ENCODE assay signal across 18 mouse cellular contexts in the genomic region with DNA sequence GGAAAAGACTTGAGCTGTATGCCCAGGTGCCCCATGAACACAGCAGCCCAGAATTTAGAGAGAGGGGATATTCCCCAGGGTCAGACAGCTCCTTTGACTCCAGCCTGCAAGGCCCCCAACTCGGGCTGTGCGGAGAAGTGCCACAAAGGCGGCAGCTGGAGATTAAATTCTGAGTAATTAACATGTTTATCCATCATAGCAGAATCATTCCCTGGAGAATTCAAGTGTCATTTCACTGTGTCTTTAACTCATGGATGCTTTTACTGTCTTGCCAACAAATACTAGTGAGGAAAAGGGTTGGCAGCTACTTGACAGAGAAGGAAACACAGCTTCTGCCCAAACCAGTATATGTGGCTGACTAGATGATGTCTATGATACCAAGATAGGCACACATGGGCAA.
DNase-seq lines count a peak whose midpoint lies in the region; ATAC-seq and TF ChIP-seq lines count a peak whose summit lies in the region.
"Had no signal": no experiment of that assay in that cellular context is flagged by ENCODE, and none has a peak within 500 bp of the region (broad histone marks: within the 10 kb centered on the region; RNA-seq: fewer than 3 reads in every experiment).

No protein-coding gene starts in this region.

- no peak for TF ChIP-seq CTCF in forebrain, postnatal 0 days (IDR thresholded peaks at IDR 0.05; ENCODE audit: low read depth)
- no peak for TF ChIP-seq CTCF in left cerebral cortex, adult 2 months (IDR thresholded peaks at IDR 0.05)
- no peak for TF ChIP-seq CTCF in midbrain, postnatal 0 days (IDR thresholded peaks at IDR 0.05)

- ATAC-seq in forebrain, postnatal 0 days: peak; percentile 27; the same call in 1 of the 2 replicates
- ATAC-seq in forebrain, embryonic 12.5 days (ENCODE audit: low FRiP score): no peak
- ATAC-seq in midbrain, postnatal 0 days (ENCODE audit: low FRiP score): no peak
- ATAC-seq in midbrain, embryonic 15.5 days (replicated peaks): no peak
- ATAC-seq: intestine, embryonic 15.5 days had no signal

- H3K9ac ChIP-seq in forebrain, postnatal 0 days: no peak overlapping the region
- no peak overlapping the region for H3K9ac ChIP-seq in forebrain, embryonic 12.5 days
- no peak overlapping the region for H3K9ac ChIP-seq in midbrain, postnatal 0 days (replicated peaks; ENCODE audit: low read length, poor library complexity, severe bottlenecking)
- no peak overlapping the region for H3K9ac ChIP-seq in midbrain, embryonic 15.5 days
- H3K9ac ChIP-seq: embryonic facial prominence, embryonic 13.5 days; heart, embryonic 12.5 days; intestine, embryonic 15.5 days had no signal

- intact Hi-C loops in left cerebral cortex, adult 2 months (cut with DNase I): loop anchor here (2.0 kb wide), 1 partner anchor 66 kb away; no protein-coding TSS in a partner anchor
- intact Hi-C loops in left cerebral cortex, postnatal 36 days (cut with DNase I): no loop called here

- no peak overlapping the region for H3K27ac ChIP-seq in forebrain, postnatal 0 days (ENCODE audit: low read depth, low read length)
- H3K27ac ChIP-seq in forebrain, embryonic 12.5 days: no peak overlapping the region
- H3K27ac ChIP-seq in left cerebral cortex, adult 2 months: peak overlapping the region; percentile 74
- no peak overlapping the region for H3K27ac ChIP-seq in midbrain, postnatal 0 days (ENCODE audit: low read depth, low read length)
- no peak overlapping the region for H3K27ac ChIP-seq in midbrain, embryonic 15.5 days
- H3K27ac ChIP-seq: embryonic facial prominence, embryonic 13.5 days; hindbrain, embryonic 10.5 days; intestine, embryonic 15.5 days had no signal

- H3K27me3 ChIP-seq in forebrain, postnatal 0 days (ENCODE audit: insufficient read depth, low read length): no peaks in the 10 kb centered on the region
- H3K27me3 ChIP-seq in forebrain, embryonic 12.5 days: peaks cover 3% of the 10 kb centered on the region; the same call in 1 of the 2 replicates
- no peaks in the 10 kb centered on the region for H3K27me3 ChIP-seq in midbrain, postnatal 0 days (ENCODE audit: insufficient read depth, low read length)
- no peaks in the 10 kb centered on the region for H3K27me3 ChIP-seq in midbrain, embryonic 15.5 days (replicated peaks)
- H3K27me3 ChIP-seq: embryonic facial prominence, embryonic 13.5 days; intestine, embryonic 15.5 days had no signal

- WGBS in forebrain, postnatal 0 days: 54% methylated on average over 3 of the region's 3 CpGs
- 60% methylated on average over 3 of the region's 3 CpGs for WGBS in forebrain, embryonic 12.5 days
- WGBS in midbrain, postnatal 0 days: 33% methylated on average over 3 of the region's 3 CpGs
- 48% methylated on average over 3 of the region's 3 CpGs for WGBS in midbrain, embryonic 15.5 days

- H3K4me1 ChIP-seq in forebrain, postnatal 0 days (ENCODE audit: insufficient read depth): peaks cover 5% of the 10 kb centered on the region; the same call in 1 of the 2 replicates
- peaks cover 8% of the 10 kb centered on the region for H3K4me1 ChIP-seq in forebrain, embryonic 12.5 days
- no peaks in the 10 kb centered on the region for H3K4me1 ChIP-seq in midbrain, postnatal 0 days (ENCODE audit: insufficient read depth, low read length)
- H3K4me1 ChIP-seq in midbrain, embryonic 15.5 days: 0 out of 2 replicates have a peak, but pooled peaks cover 2% of the 10 kb centered on the region
- H3K4me1 ChIP-seq: heart, embryonic 12.5 days; intestine, embryonic 15.5 days had no signal

- H3K4me2 ChIP-seq in forebrain, postnatal 0 days (ENCODE audit: low read depth): no peak overlapping the region
- H3K4me2 ChIP-seq in forebrain, embryonic 12.5 days: no peak overlapping the region
- no peak overlapping the region for H3K4me2 ChIP-seq in midbrain, postnatal 0 days (ENCODE audit: low read depth, low read length, poor library complexity, severe bottlenecking)
- no peak overlapping the region for H3K4me2 ChIP-seq in midbrain, embryonic 15.5 days
- H3K4me2 ChIP-seq: embryonic facial prominence, embryonic 13.5 days; heart, embryonic 12.5 days; intestine, embryonic 15.5 days had no signal

- H3K4me3 ChIP-seq in forebrain, postnatal 0 days (ENCODE audit: low read depth, low read length): no peak overlapping the region
- H3K4me3 ChIP-seq in forebrain, embryonic 12.5 days (replicated peaks): no peak overlapping the region
- H3K4me3 ChIP-seq in left cerebral cortex, adult 2 months: no peak overlapping the region
- no peak overlapping the region for H3K4me3 ChIP-seq in midbrain, postnatal 0 days (ENCODE audit: low read depth, low read length)
- H3K4me3 ChIP-seq in midbrain, embryonic 15.5 days: no peak overlapping the region
- H3K4me3 ChIP-seq: embryonic facial prominence, embryonic 13.5 days; heart, embryonic 12.5 days; hindbrain, embryonic 10.5 days; intestine, embryonic 15.5 days had no signal

- H3K9me3 ChIP-seq in forebrain, postnatal 0 days (ENCODE audit: low read length): no peaks in the 10 kb centered on the region
- H3K9me3 ChIP-seq in forebrain, embryonic 12.5 days: no peaks in the 10 kb centered on the region
- no peaks in the 10 kb centered on the region for H3K9me3 ChIP-seq in midbrain, postnatal 0 days (ENCODE audit: low read length)
- H3K9me3 ChIP-seq in midbrain, embryonic 15.5 days: no peaks in the 10 kb centered on the region
- H3K9me3 ChIP-seq: embryonic facial prominence, embryonic 13.5 days; heart, embryonic 12.5 days; hindbrain, embryonic 10.5 days; intestine, embryonic 15.5 days had no signal

- peak; percentile 6 for DNase-seq in forebrain, postnatal 0 days
- no peak for DNase-seq in left cerebral cortex, adult 2 months (ENCODE audit: extremely low spot score in 1 of 2, low spot score in 2 of 2)
- no peak for DNase-seq in left cerebral cortex, postnatal 36 days (ENCODE audit: low spot score in 2 of 2)
- peak; percentile 69 for DNase-seq in midbrain, postnatal 0 days (ENCODE audit: low spot score)
- no peak for DNase-seq in gastrocnemius, postnatal 4 days (ENCODE audit: low spot score in 2 of 2)
- DNase-seq: adrenal gland, adult 2 months; adrenal gland, postnatal 25 days; cerebellum, adult 11 months; cerebellum, adult 8-10 months; cerebellum, postnatal 25 days; gastrocnemius, postnatal 10 days; kidney, adult 18-20 months had no signal

- no peaks in the 10 kb centered on the region for H3K36me3 ChIP-seq in forebrain, postnatal 0 days (ENCODE audit: insufficient read depth)
- no peaks in the 10 kb centered on the region for H3K36me3 ChIP-seq in forebrain, embryonic 12.5 days (replicated peaks)
- no peaks in the 10 kb centered on the region for H3K36me3 ChIP-seq in midbrain, postnatal 0 days (ENCODE audit: insufficient read depth, low read length)
- H3K36me3 ChIP-seq in midbrain, embryonic 15.5 days (replicated peaks): no peaks in the 10 kb centered on the region
- H3K36me3 ChIP-seq: embryonic facial prominence, embryonic 13.5 days; heart, embryonic 12.5 days; hindbrain, embryonic 10.5 days; intestine, embryonic 15.5 days had no signal

Comparison
In these comparisons a context has a peak if more than half of its experiments do, and no peak if none do; other contexts are left out.
1. DNase-seq: peak in forebrain, postnatal 0 days (single experiment) and midbrain, postnatal 0 days (single experiment); none in left cerebral cortex, adult 2 months (0 of 2), left cerebral cortex, postnatal 36 days (0 of 2) and gastrocnemius, postnatal 4 days (0 of 2).